Mouse (Mus musculus): ENCODE data around the gene Grm4. TPM values are rescaled to one million over a fixed set of nuclear protein-coding genes. Genes with fewer than 3 reads are reported as not detected.

Grm4 gene
- polyA plus RNA-seq, 1 experiment from 2014 or later = 0.22 TPM

DNA sequence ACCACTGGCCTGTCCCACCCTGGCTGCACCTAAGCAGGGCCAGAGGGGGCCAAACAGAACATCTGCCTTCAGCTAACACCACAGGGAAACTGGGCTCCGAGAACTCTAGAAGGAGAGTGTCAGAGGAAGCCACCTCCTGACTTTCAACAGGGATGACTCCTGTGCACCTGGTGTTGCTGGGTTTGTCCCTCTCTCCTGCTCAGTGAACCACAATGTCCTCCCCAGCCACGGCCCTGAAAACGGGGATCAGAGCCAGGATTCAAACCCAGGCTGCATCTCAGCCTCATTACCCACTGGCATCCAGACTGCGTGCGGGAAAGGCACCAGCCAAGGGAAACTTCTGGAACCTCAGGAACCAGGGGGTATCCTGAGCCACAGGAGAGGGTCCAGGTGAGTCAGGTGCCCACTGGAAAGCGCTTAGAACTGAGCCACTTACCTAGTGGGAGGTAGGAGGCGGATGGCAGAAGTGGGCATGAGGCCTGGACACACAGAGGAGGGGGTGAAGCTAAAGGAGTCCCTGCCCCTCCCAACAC, 26.1 kb downstream of the Grm4 start:
- H3K36me3 ChIP-seq (ENCODE audit: control insufficient read depth, insufficient read depth, low read length) = no peaks in the 10 kb centered on the region

GRCm38 (mm10) chr17:27493969-27494368, 27.2 kb downstream of the Grm4 start:
- WGBS = 41% methylated on average over 8 of the region's 8 CpGs
- Histone ChIP-seq H3K27me3 (replicated peaks; ENCODE audit: control insufficient read depth, insufficient read depth, low read length) (no peaks in the 10 kb centered on the region), H3K9me3 (ENCODE audit: control insufficient read depth, low read length) (no peaks in the 10 kb centered on the region), H3K4me3 (ENCODE audit: low read depth, low read length) (no peak overlapping the region), H3K36me3 (ENCODE audit: control insufficient read depth, insufficient read depth, low read length) (no peaks in the 10 kb centered on the region), H3K4me1 (replicated peaks; ENCODE audit: control insufficient read depth, insufficient read depth, low read length) (no peaks in the 10 kb centered on the region), H3K9ac (ENCODE audit: low read length) (no peak overlapping the region), H3K4me2 (ENCODE audit: low read length) (no peak overlapping the region), H3K27ac (ENCODE audit: low read depth) (no peak overlapping the region)
- ATAC-seq (replicated peaks; ENCODE audit: low FRiP score, low TSS enrichment, low read depth) (no peak), DNase-seq (ENCODE audit: low spot score) (no peak)

More for the DNA sequence above, 26.1 kb downstream of the Grm4 start:
- no peak overlapping the region for H3K4me3 ChIP-seq (ENCODE audit: low read depth, low read length)
- no peaks in the 10 kb centered on the region for H3K27me3 ChIP-seq (replicated peaks; ENCODE audit: control insufficient read depth, insufficient read depth, low read length)
- no peak overlapping the region for H3K9ac ChIP-seq (ENCODE audit: low read length)
- 86% methylated on average over 7 of the region's 7 CpGs for WGBS
- DNase-seq (ENCODE audit: low spot score) (no peak), ATAC-seq (replicated peaks; ENCODE audit: low FRiP score, low TSS enrichment, low read depth) (no peak)
- no peaks in the 10 kb centered on the region for H3K4me1 ChIP-seq (replicated peaks; ENCODE audit: control insufficient read depth, insufficient read depth, low read length)
- H3K4me2 ChIP-seq (ENCODE audit: low read length) = no peak overlapping the region
- H3K9me3 ChIP-seq (ENCODE audit: control insufficient read depth, low read length) = no peaks in the 10 kb centered on the region
- no peak overlapping the region for H3K27ac ChIP-seq (ENCODE audit: low read depth)

GRCm38 (mm10) chr17:27493389-27493788, 27.8 kb downstream of the Grm4 start:
- DNase-seq (ENCODE audit: low spot score) (no peak), ATAC-seq (replicated peaks; ENCODE audit: low FRiP score, low TSS enrichment, low read depth) (no peak)
- H3K4me1 ChIP-seq (replicated peaks; ENCODE audit: control insufficient read depth, insufficient read depth, low read length) = no peaks in the 10 kb centered on the region
- no peaks in the 10 kb centered on the region for H3K27me3 ChIP-seq (replicated peaks; ENCODE audit: control insufficient read depth, insufficient read depth, low read length)
- no peak overlapping the region for H3K4me2 ChIP-seq (ENCODE audit: low read length)
- H3K9me3 ChIP-seq (ENCODE audit: control insufficient read depth, low read length) = no peaks in the 10 kb centered on the region
- no peak overlapping the region for H3K4me3 ChIP-seq (ENCODE audit: low read depth, low read length)
- H3K27ac ChIP-seq (ENCODE audit: low read depth) = no peak overlapping the region
- no peaks in the 10 kb centered on the region for H3K36me3 ChIP-seq (ENCODE audit: control insufficient read depth, insufficient read depth, low read length)
- no peak overlapping the region for H3K9ac ChIP-seq (ENCODE audit: low read length)
- 80% methylated on average over 4 of the region's 4 CpGs for WGBS

- Histone ChIP-seq H3K36me3 (ENCODE audit: control insufficient read depth, insufficient read depth, low read length) (no peaks in the 10 kb centered on the region), H3K27ac (ENCODE audit: low read depth) (no peak overlapping the region), H3K4me2 (ENCODE audit: low read length) (no peak overlapping the region), H3K4me3 (ENCODE audit: low read depth, low read length) (no peak overlapping the region), H3K9me3 (ENCODE audit: control insufficient read depth, low read length) (no peaks in the 10 kb centered on the region), H3K9ac (ENCODE audit: low read length) (no peak overlapping the region), H3K4me1 (replicated peaks; ENCODE audit: control insufficient read depth, insufficient read depth, low read length) (0 out of 2 replicates have a peak, but pooled peaks cover 2% of the 10 kb centered on the region), H3K27me3 (replicated peaks; ENCODE audit: control insufficient read depth, insufficient read depth, low read length) (no peaks in the 10 kb centered on the region)
- no peak for ATAC-seq (replicated peaks; ENCODE audit: low FRiP score, low TSS enrichment, low read depth)
- DNase-seq (ENCODE audit: low spot score) = no peak
- 72% methylated on average over 16 of the region's 16 CpGs for WGBS
These were observed 32.9 kb downstream of the Grm4 start for GRCm38 (mm10) chr17:27488173-27488823.

DNA sequence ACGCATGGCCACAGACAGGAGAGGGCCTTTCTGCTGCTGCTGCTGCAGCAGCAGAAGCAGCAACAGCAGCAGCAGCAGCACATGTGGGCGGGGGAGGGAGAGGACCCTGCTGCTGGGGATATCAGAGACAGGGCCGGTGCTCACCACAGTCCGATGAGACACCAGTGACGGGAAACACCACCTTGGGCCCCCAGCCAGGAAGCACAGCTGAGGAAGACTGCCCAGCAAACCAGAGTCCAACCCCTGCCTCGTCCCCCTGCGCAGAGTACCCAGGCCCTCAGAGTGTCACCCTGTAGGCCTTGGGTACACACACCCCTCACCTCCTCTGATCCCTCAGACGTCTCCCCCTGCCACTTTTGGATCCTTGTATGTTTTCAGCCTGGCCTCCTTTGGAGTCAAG, 35.3 kb downstream of the Grm4 start:
- H3K4me1 ChIP-seq (replicated peaks; ENCODE audit: control insufficient read depth, insufficient read depth, low read length) = 0 out of 2 replicates have a peak, but pooled peaks cover 2% of the 10 kb centered on the region
- H3K27me3 ChIP-seq (replicated peaks; ENCODE audit: control insufficient read depth, insufficient read depth, low read length) = no peaks in the 10 kb centered on the region
- no peak overlapping the region for H3K9ac ChIP-seq (ENCODE audit: low read length)
- H3K9me3 ChIP-seq (ENCODE audit: control insufficient read depth, low read length) = no peaks in the 10 kb centered on the region
- H3K36me3 ChIP-seq (ENCODE audit: control insufficient read depth, insufficient read depth, low read length) = no peaks in the 10 kb centered on the region
- H3K4me3 ChIP-seq (ENCODE audit: low read depth, low read length) = no peak overlapping the region
- ATAC-seq (replicated peaks; ENCODE audit: low FRiP score, low TSS enrichment, low read depth) (no peak), DNase-seq (ENCODE audit: low spot score) (no peak)
- H3K4me2 ChIP-seq (ENCODE audit: low read length) = no peak overlapping the region
- no peak overlapping the region for H3K27ac ChIP-seq (ENCODE audit: low read depth)
- 38% methylated on average over 8 of the region's 8 CpGs for WGBS

- Histone ChIP-seq H3K36me3 (ENCODE audit: control insufficient read depth, insufficient read depth, low read length) (no peaks in the 10 kb centered on the region), H3K9me3 (ENCODE audit: control insufficient read depth, low read length) (no peaks in the 10 kb centered on the region), H3K27me3 (replicated peaks; ENCODE audit: control insufficient read depth, insufficient read depth, low read length) (no peaks in the 10 kb centered on the region), H3K4me1 (replicated peaks; ENCODE audit: control insufficient read depth, insufficient read depth, low read length) (0 out of 2 replicates have a peak, but pooled peaks cover 2% of the 10 kb centered on the region), H3K4me2 (ENCODE audit: low read length) (no peak overlapping the region), H3K4me3 (ENCODE audit: low read depth, low read length) (no peak overlapping the region), H3K27ac (ENCODE audit: low read depth) (no peak overlapping the region), H3K9ac (ENCODE audit: low read length) (no peak overlapping the region)
- DNase-seq (ENCODE audit: low spot score) = no peak
- WGBS = 79% methylated on average over 3 of the region's 3 CpGs
- no peak for ATAC-seq (replicated peaks; ENCODE audit: low FRiP score, low TSS enrichment, low read depth)
These were observed 37.6 kb downstream of the Grm4 start for GRCm38 (mm10) chr17:27483571-27483970.

- Histone ChIP-seq H3K9ac (ENCODE audit: low read length) (no peak overlapping the region), H3K36me3 (ENCODE audit: control insufficient read depth, insufficient read depth, low read length) (no peaks in the 10 kb centered on the region), H3K27ac (ENCODE audit: low read depth) (no peak overlapping the region), H3K4me3 (ENCODE audit: low read depth, low read length) (no peak overlapping the region), H3K4me2 (ENCODE audit: low read length) (no peak overlapping the region), H3K9me3 (ENCODE audit: control insufficient read depth, low read length) (0 out of 2 replicates have a peak, but pooled peaks cover 3% of the 10 kb centered on the region), H3K4me1 (replicated peaks; ENCODE audit: control insufficient read depth, insufficient read depth, low read length) (no peaks in the 10 kb centered on the region), H3K27me3 (replicated peaks; ENCODE audit: control insufficient read depth, insufficient read depth, low read length) (no peaks in the 10 kb centered on the region)
- ATAC-seq (replicated peaks; ENCODE audit: low FRiP score, low TSS enrichment, low read depth) (no peak), DNase-seq (ENCODE audit: low spot score) (peak; percentile 56)
- 50% methylated on average over 29 of the region's 29 CpGs for WGBS
These were observed 40.8 kb downstream of the Grm4 start for GRCm38 (mm10) chr17:27480143-27481103.

DNA sequence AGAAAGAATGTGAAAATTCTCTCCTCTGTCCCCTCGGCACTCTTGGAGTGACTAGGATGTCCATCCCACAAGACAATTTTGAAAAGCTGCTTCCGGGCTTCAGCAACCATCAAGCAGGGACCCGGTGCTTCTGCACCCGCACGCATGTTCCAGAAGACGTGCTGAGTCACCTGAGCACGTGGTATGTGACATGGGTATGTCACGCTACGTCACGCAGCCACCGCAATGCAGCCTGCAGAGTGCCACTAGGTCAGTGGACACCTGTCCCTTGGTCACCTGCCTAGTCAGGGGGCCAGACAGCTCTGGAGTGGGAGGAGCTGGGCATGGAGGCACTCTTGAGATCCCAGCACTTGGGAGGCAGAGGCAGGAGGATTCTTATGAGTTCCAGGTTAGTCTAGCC, 45.6 kb downstream of the Grm4 start:
- DNase-seq (ENCODE audit: low spot score) (no peak), ATAC-seq (replicated peaks; ENCODE audit: low FRiP score, low TSS enrichment, low read depth) (no peak)
- WGBS = 92% methylated on average over 11 of the region's 11 CpGs
- Histone ChIP-seq H3K4me2 (ENCODE audit: low read length) (no peak overlapping the region), H3K9me3 (ENCODE audit: control insufficient read depth, low read length) (0 out of 2 replicates have a peak, but pooled peaks cover 3% of the 10 kb centered on the region), H3K27ac (ENCODE audit: low read depth) (no peak overlapping the region), H3K27me3 (replicated peaks; ENCODE audit: control insufficient read depth, insufficient read depth, low read length) (no peaks in the 10 kb centered on the region), H3K4me1 (replicated peaks; ENCODE audit: control insufficient read depth, insufficient read depth, low read length) (no peaks in the 10 kb centered on the region), H3K36me3 (ENCODE audit: control insufficient read depth, insufficient read depth, low read length) (no peaks in the 10 kb centered on the region), H3K9ac (ENCODE audit: low read length) (no peak overlapping the region), H3K4me3 (ENCODE audit: low read depth, low read length) (no peak overlapping the region)

All from intestine, embryonic 14.5 days (tissue).